Mouse (Mus musculus): ENCODE measurements around the gene Siah1a.

Gene Siah1a

GRCm38 (mm10) chr8:86745935-86746441 lies 254 bp upstream of the Siah1a start:
- peak; percentile 87 for DNase-seq (ENCODE audit: extremely low read depth, insufficient read length, low spot score)

GRCm38 (mm10) chr8:86744313-86745220 lies 1.2 kb downstream of the Siah1a start:
- DNase-seq (ENCODE audit: extremely low read depth, insufficient read length, low spot score) = no peak

GRCm38 (mm10) chr8:86742605-86743345 lies 3.0 kb downstream of the Siah1a start:
- DNase-seq (ENCODE audit: extremely low read depth, insufficient read length, low spot score) = no peak

GRCm38 (mm10) chr8:86741627-86742026 lies 4.1 kb downstream of the Siah1a start:
- no peak for DNase-seq (ENCODE audit: extremely low read depth, insufficient read length, low spot score)

- no peak for DNase-seq (ENCODE audit: extremely low read depth, insufficient read length, low spot score)
Observed at GRCm38 (mm10) chr8:86740899-86741298, 4.8 kb downstream of the Siah1a start.

GRCm38 (mm10) chr8:86735446-86736111 lies 10.2 kb downstream of the Siah1a start:
- no peak for DNase-seq (ENCODE audit: extremely low read depth, insufficient read length, low spot score)

GRCm38 (mm10) chr8:86734954-86735353 lies 10.8 kb downstream of the Siah1a start:
- DNase-seq (ENCODE audit: extremely low read depth, insufficient read length, low spot score) = no peak

- no peak for DNase-seq (ENCODE audit: extremely low read depth, insufficient read length, low spot score)
Observed at GRCm38 (mm10) chr8:86734171-86734570, 11.6 kb downstream of the Siah1a start.

GRCm38 (mm10) chr8:86730860-86731259 lies 14.9 kb downstream of the Siah1a start:
- no peak for DNase-seq (ENCODE audit: extremely low read depth, insufficient read length, low spot score)

- DNase-seq (ENCODE audit: extremely low read depth, insufficient read length, low spot score) = no peak
Observed at GRCm38 (mm10) chr8:86730303-86730702, 15.4 kb downstream of the Siah1a start.

- DNase-seq (ENCODE audit: extremely low read depth, insufficient read length, low spot score) = no peak
Observed at GRCm38 (mm10) chr8:86728224-86728950, 17.3 kb downstream of the Siah1a start.

- DNase-seq (ENCODE audit: extremely low read depth, insufficient read length, low spot score) = no peak
Observed at GRCm38 (mm10) chr8:86726959-86727358, 18.8 kb downstream of the Siah1a start.

- no peak for DNase-seq (ENCODE audit: extremely low read depth, insufficient read length, low spot score)
Observed at GRCm38 (mm10) chr8:86721490-86721889, 24.2 kb downstream of the Siah1a start.

- no peak for DNase-seq (ENCODE audit: extremely low read depth, insufficient read length, low spot score)
Observed at GRCm38 (mm10) chr8:86720756-86721459, 24.8 kb downstream of the Siah1a start.

- DNase-seq (ENCODE audit: extremely low read depth, insufficient read length, low spot score) = no peak
Observed at GRCm38 (mm10) chr8:86719368-86719767, 26.4 kb downstream of the Siah1a start.

- no peak for DNase-seq (ENCODE audit: extremely low read depth, insufficient read length, low spot score)
Observed at GRCm38 (mm10) chr8:86718332-86718994, 27.3 kb downstream of the Siah1a start.

GRCm38 (mm10) chr8:86713407-86714188 lies 32.1 kb downstream of the Siah1a start:
- no peak for DNase-seq (ENCODE audit: extremely low read depth, insufficient read length, low spot score)

- DNase-seq (ENCODE audit: extremely low read depth, insufficient read length, low spot score) = no peak
Observed at GRCm38 (mm10) chr8:86712594-86712993, 33.1 kb downstream of the Siah1a start.

Data from 3134 (cell line).